Mouse (Mus musculus) hindlimb bud, embryonic 11.5 days (tissue): ENCODE measurements at regions not wholly inside any gene's neighbourhood (a gene's known extent, or its start where the extent isn't known, plus 50 kb on each side); places are given as distances from the start of the nearest gene placed in this dataset.

ENCODE experiments used
- DNase-seq: peaks from one replicate; pipeline ENCODE4 v3.0.0-alpha.2; 2012; ENCODE audit warnings: low read depth, low spot score; ENCODE audit errors: extremely low spot score

DNA sequence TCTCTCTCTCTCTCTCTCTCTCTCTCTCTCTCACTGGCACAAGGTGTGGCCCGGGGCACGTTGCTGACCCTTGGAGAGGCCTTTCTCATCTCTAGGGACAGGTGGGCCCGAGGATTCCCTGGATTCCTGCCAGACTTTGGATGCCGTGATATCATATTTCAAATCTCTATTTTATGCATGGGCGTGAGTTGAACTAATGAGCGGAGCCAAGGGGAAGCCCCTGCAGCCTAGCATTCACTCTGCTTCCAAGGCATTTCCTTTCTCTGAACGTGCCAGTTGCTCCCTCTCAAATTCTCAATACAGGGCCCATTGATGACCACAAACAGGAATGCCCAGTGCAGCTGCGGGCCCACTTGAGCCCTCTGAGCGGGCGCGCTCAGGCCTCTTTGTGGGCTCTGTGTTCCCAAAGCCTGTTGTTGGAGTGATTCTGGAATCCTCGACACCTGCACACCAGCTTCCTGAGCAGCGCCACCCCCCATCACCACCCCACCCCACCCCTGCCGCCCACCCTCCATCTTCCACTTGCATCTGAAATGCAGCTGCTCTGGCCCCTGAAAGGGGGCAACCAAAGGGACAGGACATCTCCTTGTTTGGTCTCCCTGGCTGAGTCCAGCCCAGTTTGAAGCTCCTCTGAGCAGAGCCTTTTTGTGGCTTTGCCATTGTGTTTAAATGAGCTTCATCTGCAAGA lies 175.0 kb upstream of the Lpp start:
- no peak for DNase-seq

DNA sequence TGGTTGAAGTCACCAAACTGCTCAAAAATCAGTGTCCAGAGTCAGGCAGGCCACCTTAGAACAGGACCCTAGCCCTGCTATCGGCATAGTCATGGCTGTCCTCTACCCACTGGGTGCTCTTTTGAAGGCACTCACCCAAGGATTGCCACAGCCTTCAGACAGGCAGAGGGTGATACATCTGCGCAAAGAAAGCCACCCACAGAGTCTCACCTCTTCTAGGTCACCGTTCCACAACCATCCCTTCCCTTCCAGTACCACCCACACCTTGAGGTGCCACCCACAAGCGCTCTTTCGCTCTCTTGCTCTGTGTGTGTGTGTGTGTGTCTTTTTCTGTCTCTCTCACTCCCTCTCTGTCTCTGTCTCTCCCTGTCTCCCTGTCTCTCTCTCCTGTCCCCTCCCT lies 176.5 kb upstream of the Lpp start:
- no peak for DNase-seq

DNA sequence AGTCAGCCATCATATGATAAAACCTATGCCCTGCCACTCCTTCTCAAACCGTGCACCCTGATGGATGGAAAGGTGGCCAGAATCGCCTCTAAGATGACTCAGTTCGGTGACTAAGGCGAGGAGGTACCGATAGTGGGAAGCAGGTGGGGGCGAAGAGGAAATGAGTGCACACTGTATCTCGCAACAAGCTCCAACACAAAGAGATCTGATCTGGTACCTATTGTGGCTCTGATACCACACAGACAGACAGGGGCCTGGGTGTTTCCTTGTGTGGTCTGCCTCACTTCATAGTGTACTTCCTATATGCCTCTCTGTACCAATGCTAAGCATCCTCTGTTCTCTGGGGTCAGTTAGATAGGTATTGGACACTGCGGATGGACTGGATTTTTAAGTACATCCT lies 178.0 kb upstream of the Lpp start:
- no peak for DNase-seq

DNA sequence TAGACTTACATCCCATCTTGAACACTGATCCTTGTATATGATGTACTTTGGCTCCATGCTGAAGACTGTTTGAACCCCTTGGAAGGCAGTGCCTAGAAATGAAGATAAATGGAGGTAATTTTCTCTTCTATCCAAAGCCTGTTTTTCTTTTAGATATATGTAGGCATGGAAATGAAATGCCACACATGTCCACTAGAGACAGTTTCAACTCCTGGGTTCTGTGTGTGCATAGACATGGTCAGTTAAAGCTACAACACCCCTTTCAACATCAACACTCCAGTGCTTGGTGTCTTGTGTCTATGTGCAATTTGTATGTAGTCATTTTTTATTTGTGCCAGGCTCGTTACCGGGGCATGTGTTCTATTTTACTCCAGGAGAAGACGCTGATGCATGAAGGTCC lies 179.7 kb upstream of the Lpp start:
- no peak for DNase-seq

DNA sequence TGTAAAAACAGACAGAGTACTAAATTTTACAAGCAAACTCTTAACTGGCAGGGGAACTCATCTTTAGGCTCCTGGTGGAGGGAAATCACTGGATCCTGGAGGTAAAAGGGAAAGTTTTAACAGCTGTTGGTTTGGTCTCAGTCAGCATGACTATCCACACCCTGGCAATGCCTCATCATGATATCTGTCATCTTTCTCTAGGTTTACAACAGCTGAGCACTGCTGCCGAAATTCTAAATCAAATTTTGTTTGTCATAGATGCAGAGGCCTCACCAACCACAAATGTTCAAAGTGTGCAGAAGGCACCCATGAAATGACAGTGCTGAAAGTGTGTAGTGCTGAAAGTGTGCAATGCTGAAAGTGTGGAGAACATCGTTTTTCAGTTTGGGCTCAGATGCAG lies 180.6 kb upstream of the Lpp start:
- no peak for DNase-seq

DNA sequence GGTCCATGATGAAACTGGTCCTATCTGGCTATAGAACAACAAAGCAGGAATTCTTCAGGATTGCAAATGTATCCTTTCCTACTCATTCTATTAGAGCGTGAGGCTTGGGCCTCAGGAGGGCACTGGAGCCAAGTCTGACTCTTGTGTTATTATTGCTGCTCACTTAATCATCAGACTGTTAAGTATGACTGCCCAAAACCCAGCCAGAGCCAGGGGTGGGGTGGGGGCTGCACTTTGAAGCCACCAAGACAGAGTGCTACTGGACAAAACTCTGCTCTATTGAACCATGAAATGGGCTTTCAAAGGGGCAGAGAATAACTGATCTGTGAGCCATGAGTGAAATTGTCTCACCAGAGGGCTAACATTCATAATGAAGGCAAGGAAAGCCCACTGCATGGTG lies 181.7 kb upstream of the Lpp start:
- no peak for DNase-seq

DNA sequence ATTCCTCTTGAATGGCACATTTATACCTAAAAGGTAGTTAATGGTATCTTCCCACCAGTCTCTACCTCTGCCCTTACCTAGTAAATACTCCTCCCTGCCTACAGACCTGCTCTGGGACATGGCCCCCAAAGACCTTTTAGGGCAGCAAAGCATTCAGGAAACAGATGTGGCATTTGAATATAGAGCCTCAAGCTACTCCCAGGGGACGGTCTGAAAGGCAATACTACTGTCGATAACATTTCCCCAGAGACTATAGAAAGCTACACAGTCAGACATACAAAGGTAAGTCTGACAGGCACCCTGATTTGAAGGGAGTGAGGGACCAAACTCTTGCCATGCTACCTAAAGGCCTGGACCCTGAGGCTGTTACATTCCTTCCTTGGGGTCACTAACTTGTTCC lies 184.4 kb upstream of the Lpp start:
- DNase-seq, result no peak

DNA sequence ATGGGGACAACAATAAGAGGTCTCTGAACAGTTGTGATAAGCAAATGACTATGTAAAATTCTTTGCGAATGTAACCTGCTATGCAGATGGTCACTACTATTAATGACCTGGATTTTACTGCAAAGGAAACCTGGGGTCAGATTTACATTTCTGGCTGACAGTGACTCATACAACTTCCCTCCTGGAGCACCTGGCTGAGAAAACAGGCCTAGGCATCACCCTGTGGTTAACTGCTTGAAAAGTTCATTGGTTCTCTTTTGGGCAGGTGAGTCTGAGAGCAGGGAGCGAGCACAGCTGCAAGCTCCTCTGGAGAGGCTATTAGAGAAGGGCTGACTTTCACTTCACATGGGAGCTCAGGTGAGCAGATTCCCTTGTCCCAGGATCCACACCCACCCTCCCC lies 185.2 kb upstream of the Lpp start:
- no peak for DNase-seq

DNA sequence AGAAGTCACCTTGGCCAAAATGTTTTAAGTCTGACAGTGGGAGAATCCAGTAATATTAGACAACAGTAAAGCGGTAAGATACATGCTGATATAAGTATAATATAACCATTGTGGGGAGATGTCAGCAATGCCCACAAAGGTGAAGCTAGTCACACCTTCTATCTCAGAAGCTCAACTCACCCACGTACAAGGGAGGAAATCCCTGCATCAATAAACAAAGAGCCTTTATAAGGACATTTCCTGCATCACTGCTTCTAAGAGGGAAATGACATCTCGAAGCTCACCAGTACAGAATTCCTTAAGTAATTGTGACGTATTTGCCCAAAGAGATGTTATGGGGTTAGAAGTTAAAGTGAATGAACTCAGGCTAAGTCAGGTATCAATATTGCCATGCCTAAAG lies 186.3 kb upstream of the Lpp start:
- no peak for DNase-seq

DNA sequence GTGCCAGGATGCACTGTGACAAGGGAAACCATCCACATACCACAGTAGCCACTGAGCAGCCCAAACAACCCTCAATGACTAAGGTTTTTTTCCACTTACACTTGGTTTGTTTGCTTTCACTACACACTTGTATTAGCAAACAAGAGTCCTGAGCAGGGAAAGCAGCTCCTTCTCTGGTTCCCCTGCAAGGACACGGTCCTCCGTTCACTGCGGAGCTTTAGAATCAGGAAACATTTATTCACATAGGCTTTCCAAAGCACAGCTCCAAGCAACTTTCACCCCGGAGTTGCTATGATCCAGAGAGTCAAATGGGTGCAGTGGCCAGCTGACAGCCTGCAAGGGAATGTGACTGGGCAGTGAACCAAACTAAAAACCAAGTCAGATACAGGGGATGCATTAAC lies 186.8 kb upstream of the Lpp start:
- no peak for DNase-seq

DNA sequence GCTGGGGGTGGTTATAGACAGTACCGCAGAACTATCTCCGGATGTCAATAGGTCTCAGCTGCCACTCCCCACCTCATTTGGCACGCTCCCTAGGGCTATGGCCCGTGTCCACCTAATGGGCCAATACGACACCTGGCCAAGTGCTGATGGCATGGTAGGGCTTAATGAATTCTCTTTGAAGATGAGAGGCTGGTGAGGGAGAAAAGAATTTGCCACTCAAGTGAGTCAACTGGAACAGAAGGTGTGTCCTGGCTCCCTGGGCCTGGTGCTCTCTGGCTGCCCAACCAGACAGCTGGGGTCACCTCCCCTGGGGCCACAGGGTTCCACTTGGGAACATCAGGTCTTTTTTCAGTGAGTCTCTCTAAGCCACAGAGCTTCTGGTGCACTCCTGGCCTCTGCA lies 187.7 kb upstream of the Lpp start:
- DNase-seq, result no peak

DNA sequence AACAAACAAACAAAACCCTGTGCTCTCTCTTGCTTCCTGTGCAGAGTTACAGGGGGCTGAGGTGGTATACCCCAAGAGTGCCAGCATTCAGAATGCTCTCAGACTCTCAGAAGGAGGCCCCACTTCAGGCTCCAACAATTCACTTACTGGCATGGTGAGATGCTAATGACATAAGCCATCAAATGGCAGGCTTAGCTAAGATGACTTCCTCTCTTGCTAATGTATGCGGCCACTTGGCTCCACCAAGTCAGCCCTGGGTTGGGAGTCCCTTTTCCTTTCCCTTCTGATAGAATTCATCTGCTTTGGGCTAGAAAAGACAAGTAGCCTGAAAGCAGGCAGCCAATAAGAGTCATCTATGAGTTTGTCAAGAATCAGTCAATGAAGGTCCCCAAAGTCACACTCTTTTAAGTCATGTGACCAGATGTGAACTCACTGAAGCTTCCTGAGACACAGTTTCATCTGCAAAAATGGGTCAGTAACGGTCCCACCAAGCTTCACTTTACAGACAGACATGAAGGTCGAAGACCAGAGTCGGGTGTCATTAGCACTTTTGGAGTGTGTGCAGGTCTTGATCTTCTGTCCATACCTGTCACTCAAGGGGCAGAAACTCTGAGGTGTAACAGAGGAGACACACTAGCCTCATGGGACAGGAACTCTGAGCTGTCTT lies 189.1 kb upstream of the Lpp start:
- no peak for DNase-seq

DNA sequence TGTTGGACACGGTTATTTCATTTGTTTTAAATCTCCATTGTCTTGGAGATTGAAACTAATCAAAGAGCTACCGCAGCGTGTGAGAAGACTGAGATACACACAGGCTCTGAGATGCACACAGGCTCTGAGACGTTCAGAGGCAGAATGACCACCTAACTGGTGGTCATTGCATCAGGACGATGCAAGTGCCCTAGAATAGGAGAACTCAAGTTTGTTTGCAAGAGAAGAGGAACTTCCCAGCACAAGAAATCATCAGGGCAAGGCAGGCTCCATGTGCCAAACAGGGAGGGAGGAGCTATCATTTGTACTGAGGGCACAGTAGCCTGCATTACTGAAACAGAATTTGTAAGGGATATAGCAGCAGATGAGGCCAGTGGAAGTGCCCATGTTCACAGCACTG lies 190.7 kb upstream of the Lpp start:
- DNase-seq, result no peak

DNA sequence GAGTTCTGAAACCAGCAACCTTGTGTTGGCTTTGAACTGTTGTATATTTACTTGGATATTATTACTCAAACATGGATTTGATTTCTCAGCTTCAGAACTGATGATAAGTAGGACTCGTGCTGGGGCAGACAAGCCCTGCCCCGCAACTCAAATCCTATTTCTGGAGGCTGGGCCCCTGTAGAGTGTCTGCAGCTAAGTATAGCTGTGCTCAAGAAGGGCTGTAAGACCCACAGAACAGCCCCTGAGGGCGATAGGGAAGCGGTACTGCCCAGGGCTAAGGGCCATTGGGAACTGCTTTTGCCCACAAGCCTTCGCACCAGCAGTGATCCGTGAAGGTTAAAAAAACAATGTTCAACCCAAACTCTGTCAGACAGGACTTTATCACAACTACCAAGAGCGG lies 191.9 kb upstream of the Lpp start:
- DNase-seq, result no peak

DNA sequence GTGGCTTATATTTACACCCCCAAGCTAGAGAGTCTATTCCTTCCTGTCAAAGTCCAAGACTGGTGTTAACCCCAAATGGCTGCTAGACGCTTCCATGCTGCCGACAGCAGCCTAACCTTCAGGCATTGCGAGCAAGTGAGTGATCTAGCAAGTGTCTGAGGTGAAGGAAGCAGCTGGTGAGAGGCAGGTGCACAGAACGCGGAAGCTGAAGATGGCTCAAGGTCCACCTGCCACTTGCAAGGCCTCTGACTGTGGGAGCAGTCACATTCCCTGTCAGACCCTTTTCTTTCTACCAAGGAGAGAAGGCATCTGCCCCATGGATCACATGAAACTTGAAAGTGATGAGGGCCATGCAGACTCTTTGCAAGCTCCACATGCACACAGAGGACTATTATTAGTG lies 193.1 kb upstream of the Lpp start:
- DNase-seq, result no peak

DNA sequence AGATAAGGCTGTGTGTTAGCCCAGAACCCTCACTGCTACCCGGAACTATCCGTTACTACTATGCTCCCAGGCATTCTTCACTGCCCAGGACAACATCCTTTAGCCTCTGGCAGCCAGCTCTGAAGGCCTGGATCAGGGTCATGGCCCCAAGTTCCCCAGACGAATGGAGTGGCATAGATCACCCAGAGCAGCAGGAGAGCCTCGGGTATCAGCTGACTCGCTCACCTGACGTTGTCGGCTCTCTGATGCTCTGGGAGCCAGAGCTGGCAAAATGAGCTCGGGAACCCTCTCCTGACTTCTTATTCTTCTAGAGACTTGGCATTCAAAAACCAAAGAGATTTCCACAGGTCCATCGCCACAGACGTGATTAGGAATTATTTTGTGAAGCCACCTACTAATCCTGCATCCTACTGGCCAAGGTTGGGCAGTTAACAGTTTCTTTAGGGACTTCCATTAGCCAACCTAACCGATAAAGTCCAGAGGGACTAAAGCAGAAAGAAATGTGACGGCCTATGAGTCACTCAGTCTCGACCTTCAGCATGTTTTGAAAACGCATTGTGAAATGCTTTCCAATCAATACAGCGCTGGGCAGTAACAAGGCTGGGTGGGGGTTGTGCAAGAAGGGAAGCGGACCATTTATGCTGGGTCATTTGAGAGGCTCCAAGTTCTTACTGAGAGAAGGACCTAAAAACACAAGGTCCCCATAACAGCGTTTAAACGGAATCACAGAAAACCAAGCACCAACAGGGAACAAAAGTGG lies 193.7 kb upstream of the Lpp start:
- DNase-seq, result no peak

DNA sequence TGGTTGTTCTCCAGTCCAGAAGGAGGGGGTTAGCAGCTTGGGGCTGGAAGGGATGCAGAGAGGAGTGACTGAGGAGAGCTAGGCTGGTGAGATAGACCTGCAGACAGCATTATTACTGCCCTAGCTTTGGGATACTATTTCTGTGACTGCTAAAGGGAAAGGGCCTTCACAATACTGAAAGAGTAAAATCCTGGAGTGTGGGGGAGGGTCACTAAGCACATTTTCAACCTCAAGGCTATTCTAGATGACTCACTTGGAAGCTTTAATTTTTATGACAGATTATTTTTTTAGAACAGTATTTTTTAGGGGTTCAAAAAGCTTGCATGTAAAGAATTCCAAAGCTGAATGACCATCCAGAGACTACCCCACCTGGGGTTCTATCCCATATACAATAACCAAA lies 195.0 kb upstream of the Lpp start:
- no peak for DNase-seq

DNA sequence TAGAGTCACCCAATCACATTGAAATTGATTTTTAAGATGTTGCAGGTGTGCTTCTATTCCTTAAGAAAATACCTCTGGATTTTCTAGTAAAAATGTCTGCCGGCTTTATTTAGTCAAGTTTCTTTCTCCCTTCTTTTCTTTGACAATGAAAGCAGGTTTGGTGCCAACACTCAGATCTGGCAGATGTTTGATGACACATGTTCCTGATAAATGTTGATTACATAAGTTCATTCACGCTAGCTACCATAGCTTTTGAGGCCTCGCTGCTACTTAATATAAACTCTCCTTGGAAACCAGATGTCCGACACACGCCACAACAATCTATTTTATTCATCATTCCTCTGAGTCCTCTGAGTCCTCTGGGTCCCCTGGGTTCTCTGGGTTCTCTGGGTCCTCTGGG lies 195.7 kb upstream of the Lpp start:
- DNase-seq, result no peak

DNA sequence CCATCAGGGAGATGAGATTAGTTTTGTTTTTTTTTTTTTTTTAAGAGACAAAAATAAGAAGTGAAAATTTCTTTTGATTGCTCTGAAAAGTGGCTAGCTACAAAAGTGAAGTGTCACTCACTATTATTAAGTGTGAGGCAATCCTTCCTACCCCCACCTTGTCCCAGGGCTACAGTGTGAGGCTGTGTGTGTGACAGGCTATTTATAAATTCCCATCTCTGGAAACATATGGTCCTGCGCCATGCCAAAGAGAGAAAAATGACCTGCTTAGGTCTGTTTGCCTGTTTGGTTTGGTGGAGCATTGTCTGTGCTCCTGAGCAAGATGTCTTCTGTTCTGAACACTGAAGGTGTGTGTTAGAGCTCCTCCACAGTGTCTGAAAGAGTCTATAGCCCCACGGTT lies 199.4 kb upstream of the Lpp start:
- no peak for DNase-seq

DNA sequence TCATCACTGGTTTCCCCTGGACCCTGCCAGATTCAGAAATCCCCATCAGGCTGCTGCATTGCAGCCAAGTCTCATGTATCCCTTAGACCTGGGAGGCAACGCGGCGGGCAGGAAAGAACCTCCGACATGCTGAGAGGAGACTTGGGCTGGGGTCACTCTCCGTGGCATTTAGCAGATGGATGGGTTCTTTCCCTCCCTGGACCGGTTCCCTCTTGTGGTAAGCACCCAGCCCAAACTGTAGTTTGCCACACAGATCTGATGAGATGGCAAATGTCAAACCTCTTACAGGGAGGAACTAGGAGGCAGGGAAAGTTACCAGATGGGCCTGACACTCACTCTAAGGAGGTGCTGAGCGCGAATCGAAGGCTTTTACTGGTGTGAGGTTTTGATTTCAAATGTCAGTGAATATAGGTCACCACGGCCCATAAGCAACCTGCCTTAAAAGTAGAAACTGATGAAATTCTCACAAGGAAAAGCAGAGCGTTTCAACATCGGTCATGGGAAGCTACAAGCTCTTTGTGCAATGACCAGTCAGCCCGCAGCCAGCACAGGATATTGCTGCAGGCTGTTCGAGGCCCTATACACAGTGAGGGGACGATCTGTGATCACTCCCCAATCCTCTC lies 199.9 kb upstream of the Lpp start:
- no peak for DNase-seq

DNA sequence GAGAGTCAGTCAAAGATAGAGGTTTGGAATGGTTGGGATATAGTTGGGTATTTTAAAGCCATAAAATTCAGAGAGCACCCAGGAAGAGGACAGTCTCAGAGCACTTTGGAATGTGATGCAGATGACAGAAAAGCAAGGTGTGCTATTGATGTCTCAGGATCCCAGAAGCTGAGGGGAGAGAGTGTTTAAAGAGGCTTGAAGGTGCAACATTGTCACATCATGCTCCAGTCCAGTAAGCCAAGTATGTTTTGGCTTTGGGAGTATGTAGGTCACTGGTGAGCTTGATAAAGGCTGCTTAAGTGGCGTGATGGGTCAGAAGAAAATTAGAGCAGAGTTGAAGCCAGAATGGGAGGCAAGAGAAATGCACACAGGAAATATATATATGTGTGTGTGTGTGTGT lies 201.3 kb upstream of the Lpp start:
- no peak for DNase-seq

DNA sequence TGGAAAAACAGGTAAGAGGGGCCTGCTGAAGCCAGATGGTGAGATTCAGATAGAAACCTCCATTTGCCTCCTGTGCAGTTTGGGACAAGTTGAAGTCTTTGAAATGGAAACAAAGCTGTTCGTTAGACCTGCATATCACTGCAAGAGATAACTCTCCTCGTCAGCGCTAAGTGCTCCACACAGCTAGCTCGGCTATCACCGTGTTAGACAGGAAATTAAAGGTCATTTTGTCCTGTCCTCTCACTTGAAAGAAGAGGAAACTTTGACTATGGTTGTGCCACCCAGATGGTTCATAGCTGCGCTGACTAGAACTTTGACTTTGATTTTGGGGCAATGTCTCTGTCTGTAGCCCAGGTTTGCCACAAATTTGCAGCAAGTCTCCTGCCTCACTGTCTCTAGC lies 198.5 kb upstream of the Bcl6 start:
- no peak for DNase-seq
